Mouse (Mus musculus) lung, postnatal 0 days (tissue): ENCODE results near the gene Rars2.

Experiments
- CTCF ChIP-seq: IDR thresholded peaks from 2 replicates; pipeline ENCODE4 v1.5.1; 2016; ENCODE audit warnings: antibody characterized with exemption, mild to moderate bottlenecking
- EP300 ChIP-seq: IDR thresholded peaks from 2 replicates; pipeline ENCODE4 v1.6.1; 2016; ENCODE audit warnings: antibody characterized with exemption, mild to moderate bottlenecking, control low read depth

DNA sequence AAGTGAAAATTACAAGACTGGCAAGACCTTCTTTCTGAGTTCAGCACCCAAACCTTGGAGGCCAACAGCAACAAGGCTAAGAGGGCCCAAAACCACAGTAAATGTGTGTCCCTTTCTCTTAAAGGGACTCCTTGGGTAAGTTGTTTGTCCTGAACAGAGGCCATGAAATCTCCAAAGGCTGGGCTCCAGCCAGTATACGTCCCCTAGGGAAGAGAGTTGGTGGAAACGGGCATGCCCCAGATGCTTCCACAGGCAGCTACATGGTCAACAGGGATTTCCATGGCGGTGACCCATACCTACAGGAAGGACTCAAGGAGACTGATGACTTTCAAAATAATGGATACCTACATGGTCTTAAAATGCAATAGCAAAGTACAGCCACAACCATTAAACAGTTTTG, 31.3 kb upstream of the Rars2 start:
- no peak for TF ChIP-seq CTCF
- TF ChIP-seq EP300: no peak
